Mouse (Mus musculus): ENCODE measurements at regions not wholly inside any gene's neighbourhood (a gene's known extent, or its start where the extent isn't known, plus 50 kb on each side); places are given as distances from the start of the nearest gene placed in this dataset.

DNA sequence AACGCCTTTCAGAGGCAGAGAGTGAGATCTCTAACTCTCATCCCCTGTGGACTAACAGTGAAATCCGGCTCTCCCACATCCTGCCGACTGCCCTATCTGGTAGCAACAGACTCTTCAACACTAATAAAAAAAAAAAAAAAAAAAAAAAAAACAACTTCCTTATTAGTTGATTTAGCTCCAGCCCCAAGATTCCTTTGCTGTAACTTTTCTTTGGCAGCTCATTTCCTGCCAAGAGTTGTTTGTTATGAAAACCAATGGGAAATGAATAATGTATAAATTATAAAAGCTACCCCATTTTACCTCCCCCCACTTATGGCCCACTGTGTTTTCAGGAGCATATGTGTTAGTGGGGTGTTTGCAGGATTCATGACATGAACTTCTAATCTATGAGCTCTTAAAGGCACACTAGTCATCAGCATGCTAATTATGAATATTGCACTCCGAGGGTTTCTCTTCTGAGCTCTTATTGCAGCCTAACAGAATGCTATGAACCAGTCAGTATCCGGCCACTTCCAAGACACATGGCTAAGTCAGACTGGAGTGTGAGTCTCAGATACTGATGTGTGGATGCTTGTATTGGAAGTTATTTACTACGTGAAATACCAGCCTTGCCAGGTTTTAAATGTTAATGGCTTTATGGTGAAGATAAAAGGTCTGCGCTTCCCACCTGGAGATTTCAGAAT is 84.8 kb upstream of the Fam19a1 start:
- TF ChIP-seq POLR2A (IDR thresholded peaks at IDR 0.05; ENCODE audit: low read depth, low read length) (no peak), CTCF (IDR thresholded peaks at IDR 0.05; ENCODE audit: borderline replicate concordance, insufficient read depth, low read length) (no peak)
- no peaks in the 10 kb centered on the region; the same call in 1 of the 2 replicates for H3K4me1 ChIP-seq (ENCODE audit: control insufficient read depth, insufficient read depth, low read length)
- H3K27ac ChIP-seq (ENCODE audit: insufficient read depth, low read length) = no peak overlapping the region
- no peak overlapping the region for H3K4me3 ChIP-seq (ENCODE audit: insufficient read depth, low read length)

DNA sequence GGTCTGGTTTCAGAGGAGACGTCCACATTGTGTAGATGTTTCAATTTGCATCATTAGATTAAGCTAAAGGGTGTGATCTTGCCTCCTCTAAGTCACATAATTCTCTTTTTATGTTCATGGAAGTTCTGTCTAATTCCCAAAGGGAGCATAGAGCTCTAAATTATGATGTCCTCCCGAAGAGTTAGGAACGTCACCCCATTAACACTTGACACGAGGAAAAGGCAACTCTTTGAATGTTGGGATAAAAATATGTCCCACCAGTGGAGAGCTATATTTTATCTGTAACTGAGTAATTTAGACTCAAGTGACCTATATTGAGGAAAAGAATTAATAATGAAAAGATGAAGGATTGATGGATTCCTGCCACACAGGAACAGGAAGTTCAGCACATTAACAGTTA is 69.2 kb upstream of the Fam19a1 start:
- Histone ChIP-seq H3K27ac (ENCODE audit: insufficient read depth, low read length) (no peak overlapping the region), H3K4me3 (ENCODE audit: insufficient read depth, low read length) (no peak overlapping the region), H3K4me1 (ENCODE audit: control insufficient read depth, insufficient read depth, low read length) (no peaks in the 10 kb centered on the region)
- no peak for TF ChIP-seq CTCF (IDR thresholded peaks at IDR 0.05; ENCODE audit: borderline replicate concordance, insufficient read depth, low read length)
- no peak for TF ChIP-seq POLR2A (IDR thresholded peaks at IDR 0.05; ENCODE audit: low read depth, low read length)

DNA sequence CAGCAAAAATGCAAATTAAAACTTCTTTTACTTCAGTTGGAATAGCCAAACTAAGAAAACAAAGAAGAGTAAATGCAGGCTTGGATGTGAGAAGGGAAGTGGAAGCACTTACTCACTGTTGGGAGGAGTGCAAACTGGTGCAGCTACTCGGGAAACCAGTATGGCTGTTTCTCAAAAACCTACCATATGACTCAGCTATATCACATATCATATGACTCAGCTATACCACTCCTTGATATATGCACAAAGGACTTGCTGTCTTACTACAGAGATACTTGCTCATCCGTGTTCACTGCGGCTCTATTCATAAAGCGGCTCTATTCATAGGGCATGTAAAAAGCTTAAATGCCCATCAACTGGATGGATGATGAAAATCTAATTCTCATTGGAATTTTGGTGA is 59.5 kb upstream of the Fam19a1 start:
- TF ChIP-seq CTCF (IDR thresholded peaks at IDR 0.05; ENCODE audit: borderline replicate concordance, insufficient read depth, low read length) = no peak
- no peak for TF ChIP-seq POLR2A (IDR thresholded peaks at IDR 0.05; ENCODE audit: low read depth, low read length)
- no peak overlapping the region for H3K4me3 ChIP-seq (ENCODE audit: insufficient read depth, low read length)

DNA sequence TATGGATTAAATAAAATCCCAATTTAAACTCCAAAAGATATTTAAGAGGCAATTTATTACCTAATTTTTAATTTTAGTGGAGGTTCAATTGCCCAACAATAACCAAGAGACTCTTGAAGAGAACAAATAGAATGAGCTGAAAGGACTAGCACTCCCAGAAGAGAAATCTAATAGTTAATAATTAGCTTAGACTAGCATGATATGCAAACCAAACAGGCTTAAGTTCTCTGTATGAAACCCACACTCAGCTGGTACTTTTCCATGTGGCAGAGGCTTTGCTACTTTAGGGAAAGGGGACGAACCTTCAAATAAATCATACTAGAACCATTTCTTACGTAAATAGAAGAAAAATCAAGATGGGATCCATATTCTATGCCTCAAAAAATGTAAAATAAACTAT is 55.9 kb upstream of the Fam19a1 start:
- Histone ChIP-seq H3K27ac (ENCODE audit: insufficient read depth, low read length) (no peak overlapping the region), H3K4me3 (ENCODE audit: insufficient read depth, low read length) (no peak overlapping the region), H3K4me1 (ENCODE audit: control insufficient read depth, insufficient read depth, low read length) (no peaks in the 10 kb centered on the region)
- TF ChIP-seq CTCF (IDR thresholded peaks at IDR 0.05; ENCODE audit: borderline replicate concordance, insufficient read depth, low read length) = no peak
- no peak for TF ChIP-seq POLR2A (IDR thresholded peaks at IDR 0.05; ENCODE audit: low read depth, low read length)

More for the DNA sequence above, 59.5 kb upstream of the Fam19a1 start:
- Histone ChIP-seq H3K4me1 (ENCODE audit: control insufficient read depth, insufficient read depth, low read length) (no peaks in the 10 kb centered on the region), H3K27ac (ENCODE audit: insufficient read depth, low read length) (no peak overlapping the region)

- Histone ChIP-seq H3K4me1 (ENCODE audit: control insufficient read depth, insufficient read depth, low read length) (no peaks in the 10 kb centered on the region), H3K4me3 (ENCODE audit: insufficient read depth, low read length) (no peak overlapping the region), H3K27ac (ENCODE audit: insufficient read depth, low read length) (no peak overlapping the region)
- TF ChIP-seq POLR2A (IDR thresholded peaks at IDR 0.05; ENCODE audit: low read depth, low read length) (no peak), CTCF (IDR thresholded peaks at IDR 0.05; ENCODE audit: borderline replicate concordance, insufficient read depth, low read length) (no peak)
Observed at GRCm38 (mm10) chr6:96057575-96058159, 55.3 kb upstream of the Fam19a1 start.

DNA sequence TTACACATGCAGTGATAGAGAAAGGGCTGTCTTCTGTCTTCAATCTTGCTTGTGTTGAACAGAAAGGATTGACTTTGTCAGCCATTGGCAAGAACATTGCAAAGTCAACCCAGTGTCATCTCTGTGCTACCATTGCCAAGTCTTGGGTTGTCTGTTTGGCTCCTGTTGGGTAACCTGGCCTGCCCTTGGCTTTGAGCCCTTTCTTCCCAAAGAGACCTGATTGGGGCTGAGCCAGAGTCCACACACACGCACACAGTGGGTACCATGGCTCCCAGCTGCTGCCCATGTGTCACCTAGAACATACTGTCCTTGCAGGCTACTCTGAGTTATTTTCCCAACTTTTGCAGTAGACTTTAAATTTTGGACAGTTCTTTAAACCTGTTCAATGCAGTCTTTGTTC is 51.0 kb upstream of the Fam19a1 start:
- no peak for TF ChIP-seq POLR2A (IDR thresholded peaks at IDR 0.05; ENCODE audit: low read depth, low read length)
- TF ChIP-seq CTCF (IDR thresholded peaks at IDR 0.05; ENCODE audit: borderline replicate concordance, insufficient read depth, low read length) = no peak
- Histone ChIP-seq H3K4me1 (ENCODE audit: control insufficient read depth, insufficient read depth, low read length) (no peaks in the 10 kb centered on the region), H3K27ac (ENCODE audit: insufficient read depth, low read length) (no peak overlapping the region), H3K4me3 (ENCODE audit: insufficient read depth, low read length) (no peak overlapping the region)

Measured in embryonic fibroblast, embryonic 13.5 days (primary cell).